Mouse (Mus musculus) testis, adult 2 months (tissue): Measurements from ENCODE around the gene Mast4.

Experiments used
- CTCF ChIP-seq: fragments of 200-500 bp; IDR thresholded peaks from 2 replicates; pipeline ENCODE4 v1.5.1; 2012; ENCODE audit warnings: low read depth, mild to moderate bottlenecking, inconsistent platforms, low read length, moderate library complexity; ENCODE audit not compliant: control insufficient read depth, insufficient read depth, insufficient replicate concordance
- POLR2A ChIP-seq: fragments of 200-500 bp; IDR thresholded peaks from 2 replicates; pipeline ENCODE4 v1.6.1; 2012; ENCODE audit warnings: low read depth, mild to moderate bottlenecking, inconsistent platforms, low read length, moderate library complexity; ENCODE audit not compliant: control insufficient read depth

DNA sequence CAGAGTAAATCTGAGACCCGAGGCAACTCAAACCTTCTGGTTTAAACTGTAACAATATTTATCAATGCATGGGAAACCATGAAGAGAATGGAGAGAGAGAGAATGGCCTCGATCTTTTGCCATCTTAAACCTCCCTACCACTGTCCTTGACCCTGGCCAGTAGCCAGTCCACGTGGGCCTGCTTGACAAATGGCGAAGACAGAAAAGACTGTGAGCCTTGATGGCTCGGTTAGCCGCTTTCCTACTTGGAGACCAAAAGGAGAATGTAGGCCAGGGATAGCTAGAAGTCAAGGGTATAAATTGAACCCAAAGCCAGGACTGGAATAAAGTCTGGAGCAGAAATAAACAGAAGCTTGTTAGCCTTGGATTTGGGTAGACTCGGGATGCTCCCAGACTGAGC, 640.1 kb downstream of the Mast4 start:
- TF ChIP-seq CTCF (no peak), POLR2A (no peak)
